Mouse (Mus musculus): ENCODE measurements around the gene Rapsn. TPM values are rescaled to one million over a fixed set of nuclear protein-coding genes. Genes with fewer than 3 reads are reported as not detected.

The Rapsn gene
- polyA plus RNA-seq, 1 experiment from 2014 or later = 0.83 TPM

- Histone ChIP-seq H3K9ac (no peak overlapping the region), H3K4me1 (replicated peaks) (no peaks in the 10 kb centered on the region), H3K36me3 (no peaks in the 10 kb centered on the region), H3K27me3 (no peaks in the 10 kb centered on the region), H3K4me3 (no peak overlapping the region), H3K4me2 (no peak overlapping the region), H3K9me3 (no peaks in the 10 kb centered on the region), H3K27ac (replicated peaks) (no peak overlapping the region)
- 83% methylated on average over 15 of the region's 15 CpGs for WGBS
- no peak for ATAC-seq (ENCODE audit: low FRiP score, low read depth)
These were observed 48.9 kb downstream of the Rapsn start for GRCm38 (mm10) chr2:91084179-91084820.

GRCm38 (mm10) chr2:91085494-91086391 is 50.3 kb downstream of the Rapsn start:
- Histone ChIP-seq H3K4me3 (no peak overlapping the region), H3K27ac (replicated peaks) (no peak overlapping the region), H3K36me3 (no peaks in the 10 kb centered on the region), H3K9me3 (no peaks in the 10 kb centered on the region), H3K4me2 (no peak overlapping the region), H3K27me3 (no peaks in the 10 kb centered on the region), H3K4me1 (replicated peaks) (no peaks in the 10 kb centered on the region), H3K9ac (no peak overlapping the region)
- ATAC-seq (ENCODE audit: low FRiP score, low read depth) = no peak
- WGBS = 87% methylated on average over 14 of the region's 14 CpGs

- Histone ChIP-seq H3K36me3 (no peaks in the 10 kb centered on the region), H3K9ac (no peak overlapping the region), H3K27ac (replicated peaks) (no peak overlapping the region), H3K27me3 (no peaks in the 10 kb centered on the region), H3K9me3 (no peaks in the 10 kb centered on the region), H3K4me3 (no peak overlapping the region), H3K4me2 (no peak overlapping the region), H3K4me1 (replicated peaks) (no peaks in the 10 kb centered on the region)
- ATAC-seq (ENCODE audit: low FRiP score, low read depth) = no peak
- 64% methylated on average over 9 of the region's 9 CpGs for WGBS
These were observed 51.2 kb downstream of the Rapsn start for GRCm38 (mm10) chr2:91086392-91087237.

GRCm38 (mm10) chr2:91087453-91087852 is 52.0 kb downstream of the Rapsn start:
- no peak for ATAC-seq (ENCODE audit: low FRiP score, low read depth)
- H3K4me2 ChIP-seq = no peak overlapping the region
- H3K9ac ChIP-seq = no peak overlapping the region
- no peaks in the 10 kb centered on the region for H3K27me3 ChIP-seq
- no peaks in the 10 kb centered on the region for H3K36me3 ChIP-seq
- no peaks in the 10 kb centered on the region for H3K4me1 ChIP-seq (replicated peaks)
- no peak overlapping the region for H3K4me3 ChIP-seq
- no peak overlapping the region for H3K27ac ChIP-seq (replicated peaks)
- 89% methylated on average over 9 of the region's 9 CpGs for WGBS
- no peaks in the 10 kb centered on the region for H3K9me3 ChIP-seq

- H3K9me3 ChIP-seq = no peaks in the 10 kb centered on the region
These were observed 53.6 kb downstream of the Rapsn start for GRCm38 (mm10) chr2:91088987-91089386.

GRCm38 (mm10) chr2:91090208-91090607 is 54.8 kb downstream of the Rapsn start:
- no peak overlapping the region for H3K4me2 ChIP-seq
- no peaks in the 10 kb centered on the region for H3K36me3 ChIP-seq
- no peaks in the 10 kb centered on the region for H3K9me3 ChIP-seq
- H3K4me3 ChIP-seq = no peak overlapping the region
- no peaks in the 10 kb centered on the region for H3K4me1 ChIP-seq (replicated peaks)
- H3K27me3 ChIP-seq = no peaks in the 10 kb centered on the region
- WGBS = 82% methylated on average over 6 of the region's 6 CpGs
- no peak overlapping the region for H3K27ac ChIP-seq (replicated peaks)
- no peak for ATAC-seq (ENCODE audit: low FRiP score, low read depth)
- no peak overlapping the region for H3K9ac ChIP-seq

More at GRCm38 (mm10) chr2:91088987-91089386, 53.6 kb downstream of the Rapsn start:
- ATAC-seq (ENCODE audit: low FRiP score, low read depth) = no peak
- Histone ChIP-seq H3K9ac (no peak overlapping the region), H3K27me3 (no peaks in the 10 kb centered on the region), H3K4me1 (replicated peaks) (no peaks in the 10 kb centered on the region), H3K4me2 (no peak overlapping the region), H3K27ac (replicated peaks) (no peak overlapping the region), H3K36me3 (no peaks in the 10 kb centered on the region), H3K4me3 (no peak overlapping the region)
- WGBS = 84% methylated on average over 9 of the region's 9 CpGs

- H3K9me3 ChIP-seq = no peaks in the 10 kb centered on the region
These were observed 55.4 kb downstream of the Rapsn start for GRCm38 (mm10) chr2:91090827-91091226.

More at GRCm38 (mm10) chr2:91090827-91091226, 55.4 kb downstream of the Rapsn start:
- Histone ChIP-seq H3K9ac (no peak overlapping the region), H3K27me3 (no peaks in the 10 kb centered on the region), H3K4me2 (no peak overlapping the region), H3K4me3 (no peak overlapping the region), H3K4me1 (replicated peaks) (no peaks in the 10 kb centered on the region), H3K27ac (replicated peaks) (no peak overlapping the region), H3K36me3 (no peaks in the 10 kb centered on the region)
- 74% methylated on average over 6 of the region's 6 CpGs for WGBS
- ATAC-seq (ENCODE audit: low FRiP score, low read depth) = no peak

Other genes with a start within 250 kb of the Rapsn start
- gene Mtch2, start 188.5 kb upstream of the Rapsn start, polyA plus RNA-seq (2015; fragmentation: Nextera tagmentation; extraction: Ambion mirVana) = 231 and 236 TPM in 2 replicates
- 152 and 182 TPM in 2 replicates for gene C1qtnf4, start 149.8 kb upstream of the Rapsn start, polyA plus RNA-seq (2015; fragmentation: Nextera tagmentation; extraction: Ambion mirVana)
- gene Kbtbd4, start 130.9 kb upstream of the Rapsn start, polyA plus RNA-seq (2015; fragmentation: Nextera tagmentation; extraction: Ambion mirVana) = 52.7 and 58.0 TPM in 2 replicates
- gene Ndufs3, start 130.8 kb upstream of the Rapsn start, polyA plus RNA-seq (2015; fragmentation: Nextera tagmentation; extraction: Ambion mirVana) = 208 and 220 TPM in 2 replicates
- 94.7 and 103 TPM in 2 replicates for gene Celf1, start 95.2 kb upstream of the Rapsn start, polyA plus RNA-seq (2015; fragmentation: Nextera tagmentation; extraction: Ambion mirVana)
- gene Psmc3, start 18.4 kb downstream of the Rapsn start, polyA plus RNA-seq (2015; fragmentation: Nextera tagmentation; extraction: Ambion mirVana) = 231 and 239 TPM in 2 replicates
- 34.5 and 34.8 TPM in 2 replicates for gene Slc39a13, start 34.8 kb downstream of the Rapsn start, polyA plus RNA-seq (2015; fragmentation: Nextera tagmentation; extraction: Ambion mirVana)
- 3.8 and 5.6 TPM in 2 replicates for gene Spi1, start 46.8 kb downstream of the Rapsn start, polyA plus RNA-seq (2015; fragmentation: Nextera tagmentation; extraction: Ambion mirVana)
- 0.05 TPM in 1 of 2 replicates, not detected in the other for gene Mybpc3, start 82.5 kb downstream of the Rapsn start, polyA plus RNA-seq (2015; fragmentation: Nextera tagmentation; extraction: Ambion mirVana)
- gene Madd, start 148.2 kb downstream of the Rapsn start, polyA plus RNA-seq (2015; fragmentation: Nextera tagmentation; extraction: Ambion mirVana) = 57.6 and 62.3 TPM in 2 replicates
- 2.5 and 2.6 TPM in 2 replicates for gene Nr1h3, start 167.2 kb downstream of the Rapsn start, polyA plus RNA-seq (2015; fragmentation: Nextera tagmentation; extraction: Ambion mirVana)
- 36.2 and 37.2 TPM in 2 replicates for gene Acp2, start 167.3 kb downstream of the Rapsn start, polyA plus RNA-seq (2015; fragmentation: Nextera tagmentation; extraction: Ambion mirVana)
- 16.3 and 16.6 TPM in 2 replicates for gene Ddb2, start 201.4 kb downstream of the Rapsn start, polyA plus RNA-seq (2015; fragmentation: Nextera tagmentation; extraction: Ambion mirVana)
- 17.0 and 17.7 TPM in 2 replicates for gene Pacsin3, start 220.3 kb downstream of the Rapsn start, polyA plus RNA-seq (2015; fragmentation: Nextera tagmentation; extraction: Ambion mirVana)
- 65.1 and 65.3 TPM in 2 replicates for gene Arfgap2, start 229.4 kb downstream of the Rapsn start, polyA plus RNA-seq (2015; fragmentation: Nextera tagmentation; extraction: Ambion mirVana)